Mouse (Mus musculus): ENCODE measurements at regions not wholly inside any gene's neighbourhood (a gene's known extent, or its start where the extent isn't known, plus 50 kb on each side); places are given as distances from the start of the nearest gene placed in this dataset.

GRCm38 (mm10) chr16:86094461-86094860 lies 192.8 kb upstream of the Adamts5 start:
- TF ChIP-seq CTCF (conservative IDR thresholded peaks at IDR 0.05 in 1 of 2, IDR thresholded peaks at IDR 0.05 in 1 of 2; ENCODE audit: low read depth in 2 of 2, low read length in 2 of 2) (no peak), POLR2A (IDR thresholded peaks at IDR 0.05; ENCODE audit: low read depth, low read length) (no peak), GABPA (IDR thresholded peaks at IDR 0.05; ENCODE audit: insufficient replicate concordance, low read depth, low read length) (no peak), TBP (conservative IDR thresholded peaks at IDR 0.05; ENCODE audit: low read depth, low read length) (no peak), UBTF (IDR thresholded peaks at IDR 0.05; ENCODE audit: low read depth, low read length) (no peak)

Measured in CH12.LX (cell line).